Mouse (Mus musculus): ENCODE results near the gene Amotl1. TPM values are rescaled to one million over a fixed set of nuclear protein-coding genes. Genes with fewer than 3 reads are reported as not detected.

Amotl1 gene
- polyA plus RNA-seq, 1 experiment = 37.3 TPM

- H3K27me3 ChIP-seq (ENCODE audit: control insufficient read depth, insufficient read depth, insufficient read length) = no peaks in the 10 kb centered on the region
- no peaks in the 10 kb centered on the region for H3K79me2 ChIP-seq (ENCODE audit: control insufficient read depth, insufficient read depth)
- peaks cover 34% of the 10 kb centered on the region for H3K36me3 ChIP-seq (ENCODE audit: control insufficient read depth, insufficient read depth)
- H3K4me2 ChIP-seq (ENCODE audit: low read depth) = no peak overlapping the region
- H3ac ChIP-seq (ENCODE audit: control insufficient read depth, insufficient read length) = no peak overlapping the region
- H3K4me3 ChIP-seq = no peak overlapping the region
- TF ChIP-seq POLR2AphosphoS2 (IDR thresholded peaks at IDR 0.05; ENCODE audit: insufficient read length, low read depth) (peak; percentile 15), MYOD1 (IDR thresholded peaks at IDR 0.05; ENCODE audit: control insufficient read depth in 1 of 3, insufficient read length in 2 of 3, low read depth in 2 of 3) (peak in 2 of 3 experiments; percentile 13 to 62), MYOG (IDR thresholded peaks at IDR 0.05; ENCODE audit: control insufficient read depth in 1 of 3, insufficient read depth in 1 of 3, insufficient read length in 2 of 3, low read depth in 2 of 3) (peak in 1 of 3 experiments; percentile 73), SRF (IDR thresholded peaks at IDR 0.05; ENCODE audit: control insufficient read depth, insufficient read length, low read depth) (no peak)
Observed at GRCm38 (mm10) chr9:14559430-14559829, 85.4 kb downstream of the Amotl1 start.

- Histone ChIP-seq H3K36me3 (ENCODE audit: control insufficient read depth, insufficient read depth) (peaks cover 25% of the 10 kb centered on the region), H3K27me3 (ENCODE audit: control insufficient read depth, insufficient read depth, insufficient read length) (no peaks in the 10 kb centered on the region)
Observed at GRCm38 (mm10) chr9:14558332-14558731, 86.5 kb downstream of the Amotl1 start.

GRCm38 (mm10) chr9:14548366-14548761, 96.5 kb downstream of the Amotl1 start:
- Histone ChIP-seq H3K27me3 (ENCODE audit: control insufficient read depth, insufficient read depth, insufficient read length) (no peaks in the 10 kb centered on the region), H3K36me3 (ENCODE audit: control insufficient read depth, insufficient read depth) (peaks cover 36% of the 10 kb centered on the region), H3K79me2 (ENCODE audit: control insufficient read depth, insufficient read depth) (no peaks in the 10 kb centered on the region), H3K4me2 (ENCODE audit: low read depth) (no peak overlapping the region), H3ac (ENCODE audit: control insufficient read depth, insufficient read length) (no peak overlapping the region), H3K4me3 (no peak overlapping the region)
- TF ChIP-seq E2F4 (IDR thresholded peaks at IDR 0.05; ENCODE audit: insufficient read depth) (no peak), POLR2A (IDR thresholded peaks at IDR 0.05; ENCODE audit: insufficient read length, low read depth) (peak; percentile 35), SRF (IDR thresholded peaks at IDR 0.05; ENCODE audit: control insufficient read depth, insufficient read length, low read depth) (no peak), POLR2AphosphoS2 (IDR thresholded peaks at IDR 0.05; ENCODE audit: insufficient read length, low read depth) (peak; percentile 30), USF1 (IDR thresholded peaks at IDR 0.05; ENCODE audit: low read depth) (no peak), REST (IDR thresholded peaks at IDR 0.05; ENCODE audit: insufficient read depth, insufficient read length) (no peak), MAX (IDR thresholded peaks at IDR 0.05; ENCODE audit: low read depth) (no peak), TCF12 (IDR thresholded peaks at IDR 0.05; ENCODE audit: insufficient read depth, poor library complexity, severe bottlenecking) (no peak)

More at GRCm38 (mm10) chr9:14558332-14558731, 86.5 kb downstream of the Amotl1 start:
- H3K4me2 ChIP-seq (ENCODE audit: low read depth) = no peak overlapping the region
- no peak overlapping the region for H3ac ChIP-seq (ENCODE audit: control insufficient read depth, insufficient read length)
- H3K79me2 ChIP-seq (ENCODE audit: control insufficient read depth, insufficient read depth) = no peaks in the 10 kb centered on the region
- no peak for TF ChIP-seq E2F4 (IDR thresholded peaks at IDR 0.05; ENCODE audit: insufficient read depth)
- no peak for TF ChIP-seq POLR2AphosphoS2 (IDR thresholded peaks at IDR 0.05; ENCODE audit: insufficient read length, low read depth)
- TF ChIP-seq CEBPB (IDR thresholded peaks at IDR 0.05; ENCODE audit: insufficient read depth, poor library complexity, severe bottlenecking) = no peak
- no peak for TF ChIP-seq MAX (IDR thresholded peaks at IDR 0.05; ENCODE audit: low read depth)
- TF ChIP-seq REST (IDR thresholded peaks at IDR 0.05; ENCODE audit: insufficient read depth, insufficient read length) = no peak
- TF ChIP-seq POLR2A (IDR thresholded peaks at IDR 0.05; ENCODE audit: insufficient read length, low read depth) = no peak
- no peak for TF ChIP-seq USF1 (IDR thresholded peaks at IDR 0.05; ENCODE audit: low read depth)
- no peak for TF ChIP-seq MYOD1 (IDR thresholded peaks at IDR 0.05; ENCODE audit: control insufficient read depth in 1 of 3, insufficient read length in 2 of 3, low read depth in 2 of 3)
- TF ChIP-seq MYOG (IDR thresholded peaks at IDR 0.05; ENCODE audit: control insufficient read depth in 1 of 3, insufficient read depth in 1 of 3, insufficient read length in 2 of 3, low read depth in 2 of 3) = no peak
- no peak for TF ChIP-seq SRF (IDR thresholded peaks at IDR 0.05; ENCODE audit: control insufficient read depth, insufficient read length, low read depth)
- no peak for TF ChIP-seq TCF3 (IDR thresholded peaks at IDR 0.05; ENCODE audit: insufficient read length, low read depth)
- no peak overlapping the region for H3K4me3 ChIP-seq

- Histone ChIP-seq H3K79me2 (ENCODE audit: control insufficient read depth, insufficient read depth) (no peaks in the 10 kb centered on the region), H3K36me3 (ENCODE audit: control insufficient read depth, insufficient read depth) (peaks cover 36% of the 10 kb centered on the region), H3K4me2 (ENCODE audit: low read depth) (no peak overlapping the region), H3K27me3 (ENCODE audit: control insufficient read depth, insufficient read depth, insufficient read length) (no peaks in the 10 kb centered on the region), H3K4me3 (no peak overlapping the region), H3ac (ENCODE audit: control insufficient read depth, insufficient read length) (no peak overlapping the region)
- TF ChIP-seq E2F4 (IDR thresholded peaks at IDR 0.05; ENCODE audit: insufficient read depth) (no peak), SRF (IDR thresholded peaks at IDR 0.05; ENCODE audit: control insufficient read depth, insufficient read length, low read depth) (no peak), MYOG (IDR thresholded peaks at IDR 0.05; ENCODE audit: control insufficient read depth in 1 of 3, insufficient read depth in 1 of 3, insufficient read length in 2 of 3, low read depth in 2 of 3) (peak in 1 of 3 experiments; percentile 26), REST (IDR thresholded peaks at IDR 0.05; ENCODE audit: insufficient read depth, insufficient read length) (no peak), MYOD1 (IDR thresholded peaks at IDR 0.05; ENCODE audit: control insufficient read depth in 1 of 3, insufficient read length in 2 of 3, low read depth in 2 of 3) (peak in 2 of 3 experiments; percentile 19 to 69), MAX (IDR thresholded peaks at IDR 0.05; ENCODE audit: low read depth) (no peak)
Observed at GRCm38 (mm10) chr9:14547584-14548365, 97.1 kb downstream of the Amotl1 start.

- Histone ChIP-seq H3K4me3 (no peak overlapping the region), H3K79me2 (ENCODE audit: control insufficient read depth, insufficient read depth) (no peaks in the 10 kb centered on the region), H3K36me3 (ENCODE audit: control insufficient read depth, insufficient read depth) (peaks cover 24% of the 10 kb centered on the region), H3ac (ENCODE audit: control insufficient read depth, insufficient read length) (no peak overlapping the region), H3K27me3 (ENCODE audit: control insufficient read depth, insufficient read depth, insufficient read length) (no peaks in the 10 kb centered on the region), H3K4me2 (ENCODE audit: low read depth) (no peak overlapping the region)
- TF ChIP-seq SRF (IDR thresholded peaks at IDR 0.05; ENCODE audit: control insufficient read depth, insufficient read length, low read depth) = no peak
- no peak for TF ChIP-seq USF1 (IDR thresholded peaks at IDR 0.05; ENCODE audit: low read depth)
- no peak for TF ChIP-seq CEBPB (IDR thresholded peaks at IDR 0.05; ENCODE audit: insufficient read depth, poor library complexity, severe bottlenecking)
- TF ChIP-seq POLR2A (IDR thresholded peaks at IDR 0.05; ENCODE audit: insufficient read length, low read depth) = no peak
- no peak for TF ChIP-seq MAX (IDR thresholded peaks at IDR 0.05; ENCODE audit: low read depth)
- no peak for TF ChIP-seq TCF12 (IDR thresholded peaks at IDR 0.05; ENCODE audit: insufficient read depth, poor library complexity, severe bottlenecking)
- TF ChIP-seq MYOD1 (IDR thresholded peaks at IDR 0.05; ENCODE audit: control insufficient read depth in 1 of 3, insufficient read length in 2 of 3, low read depth in 2 of 3) = no peak
- no peak for TF ChIP-seq POLR2AphosphoS2 (IDR thresholded peaks at IDR 0.05; ENCODE audit: insufficient read length, low read depth)
Observed at GRCm38 (mm10) chr9:14544034-14544757, 100.7 kb downstream of the Amotl1 start.
